In genomic region chr9:117813216-117813615, GRCm38 (mm10) we compare ENCODE assay signal across 20 mouse cellular contexts.
DNase-seq lines count a peak whose midpoint lies in the region; ATAC-seq and TF ChIP-seq lines count a peak whose summit lies in the region.
"Had no signal": no experiment of that assay in that cellular context is flagged by ENCODE, and none has a peak within 500 bp of the region (broad histone marks: within the 10 kb centered on the region; RNA-seq: fewer than 3 reads in every experiment).

No protein-coding gene starts in this region.

- peak; percentile 41 for DNase-seq in kidney, postnatal 0 days (ENCODE audit: low spot score)
- no peak for DNase-seq in kidney, adult 8-10 months
- peak; percentile 7 for DNase-seq in midbrain, postnatal 0 days (ENCODE audit: low spot score)
- DNase-seq in midbrain, embryonic 14.5 days: no peak
- peak; percentile 57 for DNase-seq in lung, postnatal 10 days
- DNase-seq in lung, postnatal 36 days: peak; percentile 53
- no peak for DNase-seq in natural killer cell, adult 2 months (ENCODE audit: low spot score in 2 of 2)
- DNase-seq: cerebellum, adult 9-10 months; gastrocnemius, postnatal 14 days; left cerebral cortex, postnatal 4 days; thymus, postnatal 25 days had no signal

- H3K4me2 ChIP-seq in kidney, postnatal 0 days (ENCODE audit: low read length): no peak overlapping the region
- H3K4me2 ChIP-seq in midbrain, postnatal 0 days (ENCODE audit: low read depth, low read length, poor library complexity, severe bottlenecking): no peak overlapping the region
- no peak overlapping the region for H3K4me2 ChIP-seq in midbrain, embryonic 14.5 days (ENCODE audit: low read length)
- H3K4me2 ChIP-seq: heart, embryonic 11.5 days; intestine, embryonic 15.5 days; limb, embryonic 15.5 days; stomach, embryonic 15.5 days had no signal

- ATAC-seq in kidney, postnatal 0 days (replicated peaks; ENCODE audit: low FRiP score, low read depth): no peak
- no peak for ATAC-seq in midbrain, postnatal 0 days (ENCODE audit: low FRiP score)
- ATAC-seq in midbrain, embryonic 14.5 days (ENCODE audit: low FRiP score, low TSS enrichment): no peak
- ATAC-seq: activated CD4-positive, CD25-positive, alpha-beta regulatory T cell, adult 4 months; forebrain, embryonic 16.5 days; hindbrain, embryonic 16.5 days; intestine, embryonic 15.5 days had no signal

- no peaks in the 10 kb centered on the region for H3K27me3 ChIP-seq in kidney, postnatal 0 days (ENCODE audit: insufficient read depth, low read length)
- no peaks in the 10 kb centered on the region for H3K27me3 ChIP-seq in midbrain, postnatal 0 days (ENCODE audit: insufficient read depth, low read length)
- no peaks in the 10 kb centered on the region for H3K27me3 ChIP-seq in midbrain, embryonic 14.5 days (ENCODE audit: control insufficient read depth, insufficient read depth, low read length)
- H3K27me3 ChIP-seq: intestine, embryonic 15.5 days; limb, embryonic 15.5 days; stomach, embryonic 15.5 days had no signal

- H3K4me1 ChIP-seq in kidney, postnatal 0 days (replicated peaks; ENCODE audit: insufficient read depth, low read length): no peaks in the 10 kb centered on the region
- peaks cover 5% of the 10 kb centered on the region for H3K4me1 ChIP-seq in midbrain, postnatal 0 days (ENCODE audit: insufficient read depth, low read length)
- 0 out of 2 replicates have a peak, but pooled peaks cover 5% of the 10 kb centered on the region for H3K4me1 ChIP-seq in midbrain, embryonic 14.5 days (ENCODE audit: control insufficient read depth, insufficient read depth, low read length)
- H3K4me1 ChIP-seq: intestine, embryonic 15.5 days; stomach, embryonic 15.5 days had no signal

- no peaks in the 10 kb centered on the region for H3K36me3 ChIP-seq in kidney, postnatal 0 days (ENCODE audit: insufficient read depth, low read length)
- no peaks in the 10 kb centered on the region for H3K36me3 ChIP-seq in midbrain, postnatal 0 days (ENCODE audit: insufficient read depth, low read length)
- no peaks in the 10 kb centered on the region for H3K36me3 ChIP-seq in midbrain, embryonic 14.5 days (ENCODE audit: control insufficient read depth, insufficient read depth, low read length)
- H3K36me3 ChIP-seq: forebrain, embryonic 10.5 days; intestine, embryonic 15.5 days; limb, embryonic 15.5 days; stomach, embryonic 15.5 days had no signal

- no peak for TF ChIP-seq CTCF in kidney, postnatal 0 days (IDR thresholded peaks at IDR 0.05; ENCODE audit: low read depth)
- no peak for TF ChIP-seq CTCF in midbrain, postnatal 0 days (IDR thresholded peaks at IDR 0.05)

- H3K9me3 ChIP-seq in kidney, postnatal 0 days (replicated peaks; ENCODE audit: low read length): no peaks in the 10 kb centered on the region
- no peaks in the 10 kb centered on the region for H3K9me3 ChIP-seq in midbrain, postnatal 0 days (ENCODE audit: low read length)
- H3K9me3 ChIP-seq in midbrain, embryonic 14.5 days (ENCODE audit: control insufficient read depth, low read length): no peaks in the 10 kb centered on the region
- H3K9me3 ChIP-seq: forebrain, embryonic 10.5 days; intestine, embryonic 15.5 days; limb, embryonic 15.5 days; stomach, embryonic 15.5 days had no signal

- WGBS in kidney, postnatal 0 days: 66% methylated on average over 9 of the region's 9 CpGs
- 80% methylated on average over 9 of the region's 9 CpGs for WGBS in midbrain, postnatal 0 days
- WGBS in midbrain, embryonic 14.5 days: 87% methylated on average over 9 of the region's 9 CpGs

- H3K4me3 ChIP-seq in kidney, postnatal 0 days (replicated peaks; ENCODE audit: low read depth, low read length): no peak overlapping the region
- H3K4me3 ChIP-seq in midbrain, postnatal 0 days (ENCODE audit: low read depth, low read length): no peak overlapping the region
- H3K4me3 ChIP-seq in midbrain, embryonic 14.5 days (replicated peaks; ENCODE audit: low read depth, low read length): no peak overlapping the region
- H3K4me3 ChIP-seq: forebrain, embryonic 10.5 days; intestine, embryonic 15.5 days; limb, embryonic 15.5 days; stomach, embryonic 15.5 days had no signal

- no peak overlapping the region for H3K9ac ChIP-seq in kidney, postnatal 0 days (ENCODE audit: low read depth, low read length)
- no peak overlapping the region for H3K9ac ChIP-seq in midbrain, postnatal 0 days (replicated peaks; ENCODE audit: low read length, poor library complexity, severe bottlenecking)
- no peak overlapping the region for H3K9ac ChIP-seq in midbrain, embryonic 14.5 days (replicated peaks; ENCODE audit: low read length)
- H3K9ac ChIP-seq: intestine, embryonic 15.5 days; limb, embryonic 15.5 days; liver, embryonic 14.5 days; stomach, embryonic 15.5 days had no signal

- H3K27ac ChIP-seq in kidney, postnatal 0 days: no peak overlapping the region
- no peak overlapping the region for H3K27ac ChIP-seq in midbrain, postnatal 0 days (ENCODE audit: low read depth, low read length)
- H3K27ac ChIP-seq in midbrain, embryonic 14.5 days (replicated peaks; ENCODE audit: low read depth, low read length): no peak overlapping the region
- H3K27ac ChIP-seq: forebrain, embryonic 10.5 days; intestine, embryonic 15.5 days; limb, embryonic 15.5 days; liver, embryonic 14.5 days; stomach, embryonic 15.5 days had no signal

Comparison
In these comparisons a context has a peak if more than half of its experiments do, and no peak if none do; other contexts are left out.
1. DNase-seq: peak in kidney, postnatal 0 days (single experiment), midbrain, postnatal 0 days (single experiment), lung, postnatal 10 days (single experiment) and lung, postnatal 36 days (single experiment); none in kidney, adult 8-10 months (0 of 2), midbrain, embryonic 14.5 days (single experiment) and natural killer cell, adult 2 months (0 of 2).